8 mouse cellular contexts compared by ENCODE assay signal in the genomic region with DNA sequence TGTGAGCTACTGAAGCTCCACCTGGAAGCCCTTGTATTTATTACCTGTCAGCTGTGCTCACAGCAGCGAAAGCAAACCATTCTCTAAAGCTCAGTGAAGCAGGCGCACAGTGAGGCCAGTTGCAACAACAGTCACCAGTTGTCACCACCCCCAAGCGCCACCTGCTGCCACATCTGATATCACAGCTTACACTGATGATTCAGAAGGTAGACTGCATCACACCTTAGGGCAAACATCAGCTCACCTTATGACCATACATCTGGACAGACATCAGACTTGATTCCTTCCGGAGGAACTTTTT.
A peak's percentile ranks its signal among the peaks of the same experiment; 100 is the strongest.
DNase-seq lines count a peak whose midpoint lies in the region; ATAC-seq lines count a peak whose summit lies in the region.

No protein-coding gene starts in this region.

- DNase-seq in cerebellum, postnatal 36 days: peak; percentile 51 to 54
- no peak for DNase-seq in cerebellum, adult 8-10 months
- DNase-seq in A20 (ENCODE audit: low read depth, low spot score): peak; percentile 67
- DNase-seq in adrenal gland, postnatal 25 days: peak; percentile 81
- peak; percentile 59 to 68 for DNase-seq in heart, postnatal 14 days
- peak; percentile 21 to 83 for DNase-seq in natural killer cell, adult 2 months (ENCODE audit: low spot score in 2 of 2)
- peak; percentile 81 for DNase-seq in thymus, postnatal 0 days (ENCODE audit: low spot score)

- 29% methylated on average over 4 of the region's 4 CpGs for WGBS in limb, embryonic 13.5 days

- peak overlapping the region; percentile 7; the same call in 1 of the 2 replicates for H3K4me2 ChIP-seq in limb, embryonic 13.5 days (replicated peaks)

- H3K36me3 ChIP-seq in limb, embryonic 13.5 days: no peaks in the 10 kb centered on the region

- intact Hi-C loops in heart, postnatal 14 days (cut with DNase I): loop anchor here (2.0 to 5.0 kb wide), 3 partner anchors 108 to 348 kb away; no protein-coding TSS in a partner anchor

- no peak overlapping the region for H3K9ac ChIP-seq in limb, embryonic 13.5 days

- H3K27ac ChIP-seq in limb, embryonic 13.5 days: no peak overlapping the region

- 0 out of 2 replicates have a peak, but pooled peaks have one; percentile 24 for ATAC-seq in limb, embryonic 13.5 days (ENCODE audit: low FRiP score, low read depth)

- H3K4me3 ChIP-seq in limb, embryonic 13.5 days: no peak overlapping the region

- H3K9me3 ChIP-seq in limb, embryonic 13.5 days: no peaks in the 10 kb centered on the region

- H3K4me1 ChIP-seq in limb, embryonic 13.5 days: peaks cover 53% of the 10 kb centered on the region

- 0 out of 2 replicates have a peak, but pooled peaks cover 11% of the 10 kb centered on the region for H3K27me3 ChIP-seq in limb, embryonic 13.5 days
